Mouse (Mus musculus) intestine, embryonic 14.5 days (tissue): ENCODE data around the gene Apom. TPM values are rescaled to one million over a fixed set of nuclear protein-coding genes. Genes with fewer than 3 reads are reported as not detected.

ENCODE experiments used
- ATAC-seq: fragments of 200-750 bp; cut with Nextera tagmentation; replicated peaks from 2 replicates; pipeline ENCODE4 v1.8.0; 2017; ENCODE audit warnings: low read depth, moderate number of reproducible peaks, moderate TSS enrichment, moderate library complexity; ENCODE audit not compliant: low FRiP score, low TSS enrichment
- DNase-seq: peaks from one replicate; pipeline ENCODE4 v3.0.0-alpha.2; 2018; ENCODE audit warnings: low spot score
- H3K27ac ChIP-seq: fragments of 300-500 bp; sonication (generic); 2 replicates; pipeline ENCODE4 v1.5.1; 2014; ENCODE audit warnings: low read depth, mild to moderate bottlenecking, control low read depth
- H3K27me3 ChIP-seq: fragments of 300-500 bp; sonication (generic); replicated peaks from 2 replicates; pipeline ENCODE4 v1.6.1; 2014; ENCODE audit warnings: low read length, control low read depth; ENCODE audit not compliant: control insufficient read depth, insufficient read depth
- H3K36me3 ChIP-seq: fragments of 300-500 bp; sonication (generic); 2 replicates; pipeline ENCODE4 v1.6.1; 2014; ENCODE audit warnings: low read length, control low read depth; ENCODE audit not compliant: control insufficient read depth, insufficient read depth
- H3K4me1 ChIP-seq: fragments of 300-500 bp; sonication (generic); replicated peaks from 2 replicates; pipeline ENCODE4 v1.6.1; 2014; ENCODE audit warnings: low read length, control low read depth, mixed read lengths; ENCODE audit not compliant: control insufficient read depth, insufficient read depth
- H3K4me2 ChIP-seq: fragments of 300-500 bp; sonication (generic); 2 replicates; pipeline ENCODE4 v1.6.1; 2014; ENCODE audit warnings: low read length
- H3K4me3 ChIP-seq: fragments of 300-500 bp; sonication (generic); 2 replicates; pipeline ENCODE4 v1.5.1; 2014; ENCODE audit warnings: low read depth, low read length, control low read depth, mixed read lengths
- H3K9ac ChIP-seq: fragments of 300-500 bp; sonication (generic); 2 replicates; pipeline ENCODE4 v1.6.1; 2014; ENCODE audit warnings: mild to moderate bottlenecking, low read length
- H3K9me3 ChIP-seq: fragments of 300-500 bp; sonication (generic); 2 replicates; pipeline ENCODE4 v1.6.1; 2016; ENCODE audit warnings: low read length, control low read depth; ENCODE audit not compliant: control insufficient read depth
- WGBS: fragments of 180-500 bp; shearing (Covaris S2); extraction: QIAGEN DNeasy Blood & Tissue Kit; methylation state at CpG from one replicate; pipeline ENCODE4 v1.1.7; 2014; 5-methylcytosine and 5-hydroxymethylcytosine counted together
- polyA plus RNA-seq: library from polyadenylated mRNA; unstranded; fragments of >200 nt; fragmentation: Nextera tagmentation; extraction: Ambion mirVana; gene quantifications from 2 replicates; pipeline ENCODE4 v1.2.1, GENCODE M21; 2014

Apom gene
- polyA plus RNA-seq, 1 experiment from 2014 or later = 1.5 TPM

DNA sequence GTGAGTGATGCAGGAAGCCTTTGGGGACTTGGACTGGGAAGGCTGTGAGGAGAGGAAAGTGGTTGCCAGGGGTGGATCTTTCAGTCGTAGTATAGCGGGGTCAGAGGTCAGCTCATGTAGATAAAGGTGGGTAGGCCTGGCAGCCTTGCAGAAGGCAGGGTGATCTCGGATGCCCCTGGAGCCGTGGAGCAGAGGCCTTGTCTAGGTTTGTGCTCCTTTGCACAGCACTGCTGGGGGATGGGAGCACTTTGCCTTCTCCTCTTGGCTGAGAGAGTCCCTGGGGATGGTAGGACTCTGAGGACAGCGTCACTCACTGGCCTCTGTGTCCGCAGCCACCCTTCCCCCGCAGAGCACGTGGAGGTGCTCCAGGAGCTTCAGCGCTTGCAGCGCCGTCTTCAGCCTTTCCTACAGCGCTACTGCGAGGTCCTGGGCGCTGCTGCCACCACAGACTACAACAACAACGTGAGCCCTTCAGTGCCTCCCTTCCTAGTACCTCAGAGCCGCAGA lies 8.7 kb upstream of the Apom start:
- H3K36me3 ChIP-seq = peaks cover 75% of the 10 kb centered on the region
- no peak for ATAC-seq
- H3K4me3 ChIP-seq = no peak overlapping the region
- no peaks in the 10 kb centered on the region for H3K27me3 ChIP-seq
- no peak for DNase-seq
- H3K4me1 ChIP-seq = peaks cover 13% of the 10 kb centered on the region
- H3K27ac ChIP-seq = no peak overlapping the region
- WGBS = 74% methylated on average over 16 of the region's 16 CpGs
- H3K4me2 ChIP-seq = no peak overlapping the region
- H3K9me3 ChIP-seq = no peaks in the 10 kb centered on the region
- no peak overlapping the region for H3K9ac ChIP-seq

GRCm38 (mm10) chr17:35139269-35139668 lies 7.4 kb upstream of the Apom start:
- H3K4me2 ChIP-seq = no peak overlapping the region
- H3K4me3 ChIP-seq = no peak overlapping the region
- DNase-seq (no peak), ATAC-seq (no peak)
- no peak overlapping the region for H3K9ac ChIP-seq
- H3K27me3 ChIP-seq = no peaks in the 10 kb centered on the region
- H3K4me1 ChIP-seq = peaks cover 13% of the 10 kb centered on the region
- no peaks in the 10 kb centered on the region for H3K9me3 ChIP-seq
- 89% methylated on average over 3 of the region's 3 CpGs for WGBS
- peaks cover 63% of the 10 kb centered on the region for H3K36me3 ChIP-seq
- no peak overlapping the region for H3K27ac ChIP-seq

DNA sequence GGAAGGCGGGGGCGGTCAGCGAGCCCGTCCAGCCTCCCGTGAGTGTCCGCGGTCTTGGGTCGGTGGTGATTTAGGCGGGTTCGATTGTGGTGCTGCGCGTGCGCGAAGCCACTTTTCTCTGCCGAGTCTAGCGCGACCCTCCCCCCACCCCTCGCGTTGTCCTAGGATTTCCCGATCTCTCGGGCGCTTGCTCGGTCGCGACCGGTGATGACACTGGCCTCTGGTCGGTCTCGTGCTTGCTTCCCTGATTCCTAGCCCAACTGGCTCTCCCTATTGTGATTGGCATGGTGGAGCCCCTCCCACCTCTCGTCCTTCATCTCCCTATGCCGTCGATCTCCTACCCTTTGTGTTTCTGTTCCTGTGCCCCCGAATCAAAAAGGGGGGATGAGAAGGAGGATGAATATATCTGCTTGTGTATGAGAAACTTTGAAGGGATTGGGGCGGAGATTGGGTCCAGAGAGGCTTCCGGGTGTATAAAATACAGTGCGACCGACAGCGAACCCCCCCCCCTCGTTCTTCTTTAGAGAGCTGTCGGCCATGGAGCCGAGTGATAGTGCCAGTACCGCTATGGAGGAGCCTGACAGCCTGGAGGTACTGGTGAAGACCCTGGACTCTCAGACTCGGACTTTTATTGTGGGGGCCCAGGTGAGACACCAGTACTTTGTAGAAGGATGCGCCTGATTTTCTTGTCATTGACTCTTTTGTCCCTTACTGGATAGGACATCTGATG lies 3.9 kb upstream of the Apom start:
- Histone ChIP-seq H3K4me1 (peaks cover 13% of the 10 kb centered on the region), H3K36me3 (peaks cover 28% of the 10 kb centered on the region), H3K27ac (peak overlapping the region; percentile 97), H3K27me3 (no peaks in the 10 kb centered on the region), H3K9ac (peak overlapping the region; percentile 86), H3K9me3 (no peaks in the 10 kb centered on the region), H3K4me3 (peak overlapping the region; percentile 80), H3K4me2 (peak overlapping the region; percentile 93)
- WGBS = under 1% methylated on average over 43 of the region's 43 CpGs
- DNase-seq (no peak), ATAC-seq (peak; percentile 72)

DNA sequence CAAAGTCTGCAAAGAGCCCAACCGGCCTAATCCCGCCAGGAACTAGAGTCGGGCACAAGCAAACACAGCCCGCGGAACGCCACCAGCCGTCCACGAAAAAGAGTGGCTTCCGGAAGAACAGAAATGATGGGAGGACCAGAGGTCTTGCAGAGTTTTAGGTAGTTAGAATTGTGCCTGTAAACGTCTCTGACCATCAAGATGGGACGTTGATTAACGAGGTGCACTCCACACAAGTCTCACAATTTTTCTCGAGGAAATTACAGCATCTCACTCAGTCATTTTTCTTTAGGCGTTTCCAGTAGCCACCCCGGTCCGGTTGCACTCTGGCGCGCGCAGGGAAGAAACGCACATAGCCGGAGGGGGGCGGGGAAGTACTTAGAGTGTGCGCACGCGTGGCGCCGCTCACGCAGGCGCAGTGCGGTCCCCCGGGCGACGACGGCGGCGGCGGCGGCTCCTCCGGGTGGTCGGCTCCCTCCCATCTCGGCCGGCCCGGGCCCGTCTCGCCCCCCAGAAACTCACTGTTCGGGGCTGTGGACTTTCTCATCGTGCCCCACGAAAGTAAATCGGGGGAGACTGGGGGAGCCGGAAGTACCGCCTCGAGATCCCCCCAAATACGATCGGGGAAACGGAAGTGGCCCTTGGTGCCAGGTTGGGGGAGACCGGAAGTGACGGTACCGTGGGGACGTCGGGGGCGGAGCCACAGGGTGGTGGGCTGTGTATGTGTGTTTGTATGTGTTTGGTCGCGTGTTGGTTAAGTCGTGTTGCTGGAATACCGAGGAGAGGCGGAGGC lies 3.1 kb upstream of the Apom start, which contains the start of gene Bag6:
Gene Bag6 (plus strand): TSS at position 378 of the 790 bp plus-strand sequence.
- peak within 1 kb of the TSS; percentile 93 for H3K4me2 ChIP-seq
- peaks cover 25% of the 10 kb centered on the region for H3K36me3 ChIP-seq
- WGBS = 1% methylated on average over 66 of the region's 66 CpGs
- peaks cover 13% of the 10 kb centered on the region for H3K4me1 ChIP-seq
- peak; percentile 89 for ATAC-seq
- no peaks in the 10 kb centered on the region for H3K27me3 ChIP-seq
- peak; percentile 98 for DNase-seq
- no peaks in the 10 kb centered on the region for H3K9me3 ChIP-seq
- H3K27ac ChIP-seq = peak within 1 kb of the TSS; percentile 97
- peak within 1 kb of the TSS; percentile 80 for H3K4me3 ChIP-seq
- peak within 1 kb of the TSS; percentile 86 for H3K9ac ChIP-seq

DNA sequence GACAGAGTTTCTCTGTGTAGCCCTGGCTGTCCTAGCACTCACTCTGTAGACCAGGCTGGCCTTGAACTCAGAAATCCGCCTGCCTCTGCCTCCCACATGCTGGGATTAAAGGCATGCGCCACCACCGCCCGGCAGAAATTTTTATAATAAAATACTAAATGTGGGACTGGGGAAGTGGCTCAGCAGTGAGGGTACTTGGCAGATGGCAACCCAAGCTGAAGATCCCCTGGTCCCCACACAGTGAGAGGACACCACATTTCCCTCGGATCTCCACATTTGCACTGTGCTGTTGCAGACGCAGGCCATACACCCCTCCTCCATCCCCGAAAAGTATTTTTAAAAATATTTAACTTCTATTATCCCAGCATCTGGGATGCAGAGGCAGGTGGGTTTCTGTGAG lies 1.7 kb upstream of the Apom start:
- H3K27me3 ChIP-seq = no peaks in the 10 kb centered on the region
- H3K4me2 ChIP-seq = no peak overlapping the region
- H3K36me3 ChIP-seq = peaks cover 11% of the 10 kb centered on the region
- no peaks in the 10 kb centered on the region for H3K9me3 ChIP-seq
- DNase-seq (no peak), ATAC-seq (no peak)
- 89% methylated on average over 7 of the region's 7 CpGs for WGBS
- H3K9ac ChIP-seq = no peak overlapping the region
- H3K4me3 ChIP-seq = no peak overlapping the region
- H3K4me1 ChIP-seq = peaks cover 13% of the 10 kb centered on the region
- H3K27ac ChIP-seq = no peak overlapping the region

GRCm38 (mm10) chr17:35132174-35132560 lies 317 bp upstream of the Apom start:
- H3K36me3 ChIP-seq = peaks cover 12% of the 10 kb centered on the region; the same call in 1 of the 2 replicates
- H3K27me3 ChIP-seq = no peaks in the 10 kb centered on the region
- H3K9ac ChIP-seq = no peak overlapping the region
- no peak overlapping the region for H3K4me3 ChIP-seq
- H3K9me3 ChIP-seq = no peaks in the 10 kb centered on the region
- 63% methylated on average over 3 of the region's 3 CpGs for WGBS
- no peak overlapping the region for H3K4me2 ChIP-seq
- peaks cover 11% of the 10 kb centered on the region for H3K4me1 ChIP-seq
- no peak for ATAC-seq
- no peak for DNase-seq
- no peak overlapping the region for H3K27ac ChIP-seq

GRCm38 (mm10) chr17:35131038-35131437 lies 812 bp downstream of the Apom start:
- 91% methylated on average over 8 of the region's 8 CpGs for WGBS
- no peak for ATAC-seq
- Histone ChIP-seq H3K27ac (no peak overlapping the region), H3K9ac (no peak overlapping the region), H3K4me1 (peaks cover 6% of the 10 kb centered on the region), H3K36me3 (peaks cover 12% of the 10 kb centered on the region; the same call in 1 of the 2 replicates), H3K27me3 (no peaks in the 10 kb centered on the region), H3K4me2 (no peak overlapping the region), H3K9me3 (no peaks in the 10 kb centered on the region), H3K4me3 (no peak overlapping the region)
- no peak for DNase-seq

- Histone ChIP-seq H3K9me3 (no peaks in the 10 kb centered on the region), H3K4me3 (no peak overlapping the region), H3K36me3 (peaks cover 22% of the 10 kb centered on the region), H3K9ac (no peak overlapping the region), H3K4me1 (peaks cover 20% of the 10 kb centered on the region), H3K27ac (no peak overlapping the region), H3K27me3 (no peaks in the 10 kb centered on the region), H3K4me2 (no peak overlapping the region)
- ATAC-seq = no peak
- 71% methylated on average over 11 of the region's 11 CpGs for WGBS
- DNase-seq = no peak
Measured at GRCm38 (mm10) chr17:35128996-35129395, 2.9 kb downstream of the Apom start.
